Mouse (Mus musculus): Measurements from ENCODE around the gene Bnip3.

DNA sequence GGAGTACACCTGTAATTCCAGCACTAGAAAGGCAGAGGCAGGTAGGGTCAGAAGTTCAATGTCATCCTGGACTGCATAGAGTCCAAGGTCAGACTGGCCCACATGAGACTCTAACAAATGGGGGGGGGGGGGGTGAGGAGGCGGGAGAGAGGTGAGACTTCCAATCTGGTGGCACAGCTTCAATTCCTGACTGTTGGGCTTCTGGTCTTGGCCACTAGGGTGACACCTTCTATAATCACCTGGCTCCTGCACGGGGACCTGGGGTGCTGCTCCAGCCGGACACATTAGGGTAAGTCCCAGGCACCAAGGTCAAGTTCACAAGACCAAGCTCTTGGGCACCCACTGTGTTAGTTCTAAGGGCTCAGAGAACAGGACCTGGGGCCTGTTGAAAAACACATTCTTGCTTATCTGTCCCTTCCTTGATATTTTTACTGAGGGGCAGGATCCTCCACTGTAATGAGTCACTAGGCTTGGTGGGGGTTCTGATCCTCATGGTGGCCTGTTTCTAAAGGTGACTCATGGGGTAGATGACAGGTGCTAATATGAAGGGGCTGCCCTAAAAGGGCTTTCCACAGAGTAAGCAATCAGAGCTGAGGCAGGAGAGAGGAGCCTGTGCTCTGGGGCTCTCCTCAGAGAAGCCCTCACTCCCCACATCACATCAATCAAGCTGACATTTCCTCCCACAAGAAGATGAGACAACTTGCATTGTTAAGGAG, 67.7 kb downstream of the Bnip3 start:
- 0 out of 2 replicates have a peak, but pooled peaks have one; percentile 14 for TF ChIP-seq CTCF (conservative IDR thresholded peaks at IDR 0.05; ENCODE audit: insufficient read depth, insufficient read length, low read depth, low read length)
- no peak for TF ChIP-seq POLR2A (IDR thresholded peaks at IDR 0.05; ENCODE audit: low read depth, low read length)
